Mouse (Mus musculus): ENCODE results near the gene Baz1a. TPM values are rescaled to one million over a fixed set of nuclear protein-coding genes. Genes with fewer than 3 reads are reported as not detected.
A peak's percentile ranks its signal among the peaks of the same experiment; 100 is the strongest.

Baz1a gene
- polyA plus RNA-seq, 1 experiment from 2014 or later = 24.4 TPM

DNA sequence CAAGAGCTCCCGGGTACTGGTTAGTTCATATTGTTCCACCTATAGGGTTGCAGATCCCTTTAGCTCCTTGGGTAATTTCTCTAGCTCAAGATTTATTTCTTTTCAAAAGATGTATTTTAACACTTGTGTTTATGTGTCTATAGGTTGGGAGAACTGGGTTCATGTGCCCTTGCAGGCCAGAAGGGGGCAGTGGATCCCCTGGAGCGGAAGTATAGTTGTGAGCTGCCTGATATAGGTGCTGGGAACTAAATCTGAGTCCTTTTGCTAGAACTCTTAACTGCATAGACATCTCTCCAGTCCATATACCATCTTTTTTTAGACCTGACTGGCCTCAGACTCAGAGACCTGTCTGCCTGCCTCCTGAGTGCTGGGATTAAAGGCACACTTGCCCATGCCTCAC lies 123.7 kb downstream of the Baz1a start:
- DNase-seq (ENCODE audit: low spot score) (no peak), ATAC-seq (ENCODE audit: insufficient read depth, low FRiP score, low TSS enrichment) (no peak)
- WGBS = 100% methylated on average over 2 of the region's 2 CpGs
- no peak overlapping the region for H3K27ac ChIP-seq (ENCODE audit: low read depth, low read length)
- no peaks in the 10 kb centered on the region for H3K9me3 ChIP-seq (ENCODE audit: control insufficient read depth, low read length)
- H3K36me3 ChIP-seq (ENCODE audit: control insufficient read depth, insufficient read depth, low read length) = no peaks in the 10 kb centered on the region
- H3K4me3 ChIP-seq (ENCODE audit: low read depth, low read length) = no peak overlapping the region
- no peaks in the 10 kb centered on the region for H3K27me3 ChIP-seq (ENCODE audit: control insufficient read depth, insufficient read depth, low read length)
- H3K4me2 ChIP-seq (ENCODE audit: low read depth) = no peak overlapping the region
- H3K4me1 ChIP-seq (ENCODE audit: control insufficient read depth, insufficient read depth, low read length) = no peaks in the 10 kb centered on the region
- no peak overlapping the region for H3K9ac ChIP-seq (ENCODE audit: low read length)

GRCm38 (mm10) chr12:54887580-54888127 lies 126.5 kb downstream of the Baz1a start:
- ATAC-seq (ENCODE audit: insufficient read depth, low FRiP score, low TSS enrichment) (no peak), DNase-seq (ENCODE audit: low spot score) (no peak)
- H3K27me3 ChIP-seq (ENCODE audit: control insufficient read depth, insufficient read depth, low read length) = no peaks in the 10 kb centered on the region
- H3K4me3 ChIP-seq (ENCODE audit: low read depth, low read length) = no peak overlapping the region
- H3K27ac ChIP-seq (ENCODE audit: low read depth, low read length) = no peak overlapping the region
- H3K36me3 ChIP-seq (ENCODE audit: control insufficient read depth, insufficient read depth, low read length) = no peaks in the 10 kb centered on the region
- no peaks in the 10 kb centered on the region for H3K9me3 ChIP-seq (ENCODE audit: control insufficient read depth, low read length)
- 78% methylated on average over 4 of the region's 4 CpGs for WGBS
- H3K4me1 ChIP-seq (ENCODE audit: control insufficient read depth, insufficient read depth, low read length) = no peaks in the 10 kb centered on the region
- H3K9ac ChIP-seq (ENCODE audit: low read length) = no peak overlapping the region
- H3K4me2 ChIP-seq (ENCODE audit: low read depth) = no peak overlapping the region

DNA sequence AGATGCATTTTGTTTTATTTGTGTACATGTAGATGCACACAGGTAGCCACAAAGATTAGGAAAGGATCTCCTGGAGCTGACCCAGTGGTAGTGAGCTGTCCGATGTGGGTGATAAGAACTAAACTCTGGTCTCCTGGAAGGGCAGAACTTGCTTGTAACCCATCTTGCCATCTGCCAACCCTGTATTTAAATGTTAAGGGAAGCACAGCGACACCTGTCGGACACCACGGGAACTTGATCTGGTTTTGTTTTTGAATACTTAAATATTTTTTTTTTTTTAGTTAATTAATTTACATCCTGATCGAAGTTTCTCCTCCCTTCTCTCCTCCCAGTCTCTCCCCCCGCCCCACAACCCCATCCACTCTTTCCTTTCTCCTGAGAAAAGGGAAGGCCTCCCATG lies 134.5 kb downstream of the Baz1a start:
- DNase-seq (ENCODE audit: low spot score) (peak; percentile 60), ATAC-seq (ENCODE audit: insufficient read depth, low FRiP score, low TSS enrichment) (no peak)
- Histone ChIP-seq H3K27ac (ENCODE audit: low read depth, low read length) (no peak overlapping the region), H3K36me3 (ENCODE audit: control insufficient read depth, insufficient read depth, low read length) (no peaks in the 10 kb centered on the region), H3K9ac (ENCODE audit: low read length) (no peak overlapping the region), H3K27me3 (ENCODE audit: control insufficient read depth, insufficient read depth, low read length) (no peaks in the 10 kb centered on the region), H3K4me2 (ENCODE audit: low read depth) (no peak overlapping the region), H3K4me1 (ENCODE audit: control insufficient read depth, insufficient read depth, low read length) (no peaks in the 10 kb centered on the region), H3K9me3 (ENCODE audit: control insufficient read depth, low read length) (no peaks in the 10 kb centered on the region), H3K4me3 (ENCODE audit: low read depth, low read length) (no peak overlapping the region)
- 18% methylated on average over 6 of the region's 6 CpGs for WGBS

DNA sequence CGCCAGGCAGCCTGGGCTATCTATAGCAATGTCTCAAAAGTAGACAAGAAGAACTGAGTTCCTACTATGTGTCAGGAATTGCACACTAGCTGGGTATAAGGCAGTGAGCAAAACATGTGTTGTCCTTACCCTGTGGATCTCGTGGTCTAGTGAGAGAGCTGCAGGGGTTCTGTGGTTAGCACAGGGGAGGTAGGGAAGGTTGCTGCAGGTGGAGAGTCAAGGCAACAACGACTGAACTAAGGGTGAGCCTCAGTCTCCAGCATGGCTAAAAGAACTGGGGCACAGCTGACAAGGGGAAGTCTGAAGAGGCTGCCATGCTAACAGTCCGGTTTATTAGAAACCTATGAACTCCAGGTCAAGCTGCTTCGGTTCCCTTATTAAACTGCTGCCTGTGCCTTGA lies 134.9 kb downstream of the Baz1a start:
- 78% methylated on average over 5 of the region's 5 CpGs for WGBS
- no peak for DNase-seq (ENCODE audit: low spot score)
- Histone ChIP-seq H3K27me3 (ENCODE audit: control insufficient read depth, insufficient read depth, low read length) (no peaks in the 10 kb centered on the region), H3K9ac (ENCODE audit: low read length) (no peak overlapping the region), H3K27ac (ENCODE audit: low read depth, low read length) (no peak overlapping the region), H3K9me3 (ENCODE audit: control insufficient read depth, low read length) (no peaks in the 10 kb centered on the region), H3K4me3 (ENCODE audit: low read depth, low read length) (no peak overlapping the region), H3K4me2 (ENCODE audit: low read depth) (no peak overlapping the region), H3K4me1 (ENCODE audit: control insufficient read depth, insufficient read depth, low read length) (no peaks in the 10 kb centered on the region), H3K36me3 (ENCODE audit: control insufficient read depth, insufficient read depth, low read length) (no peaks in the 10 kb centered on the region)
- ATAC-seq (ENCODE audit: insufficient read depth, low FRiP score, low TSS enrichment) = no peak

- no peak overlapping the region for H3K27ac ChIP-seq (ENCODE audit: low read depth, low read length)
- no peaks in the 10 kb centered on the region for H3K27me3 ChIP-seq (ENCODE audit: control insufficient read depth, insufficient read depth, low read length)
- H3K4me2 ChIP-seq (ENCODE audit: low read depth) = no peak overlapping the region
- no peak overlapping the region for H3K4me3 ChIP-seq (ENCODE audit: low read depth, low read length)
- H3K9ac ChIP-seq (ENCODE audit: low read length) = no peak overlapping the region
- 81% methylated on average over 1 of the region's 1 CpGs for WGBS
- no peak for ATAC-seq (ENCODE audit: insufficient read depth, low FRiP score, low TSS enrichment)
- DNase-seq (ENCODE audit: low spot score) = no peak
- H3K36me3 ChIP-seq (ENCODE audit: control insufficient read depth, insufficient read depth, low read length) = no peaks in the 10 kb centered on the region
- H3K4me1 ChIP-seq (ENCODE audit: control insufficient read depth, insufficient read depth, low read length) = no peaks in the 10 kb centered on the region
- H3K9me3 ChIP-seq (ENCODE audit: control insufficient read depth, low read length) = no peaks in the 10 kb centered on the region
These were observed 136.3 kb downstream of the Baz1a start for GRCm38 (mm10) chr12:54877875-54878274.

- no peak for DNase-seq (ENCODE audit: low spot score)
- WGBS = 47% methylated on average over 5 of the region's 5 CpGs
- H3K4me2 ChIP-seq (ENCODE audit: low read depth) = no peak overlapping the region
These were observed 137.3 kb downstream of the Baz1a start for GRCm38 (mm10) chr12:54876879-54877278.

GRCm38 (mm10) chr12:54874711-54875110 lies 139.4 kb downstream of the Baz1a start:
- Histone ChIP-seq H3K4me3 (ENCODE audit: low read depth, low read length) (no peak overlapping the region), H3K4me2 (ENCODE audit: low read depth) (no peak overlapping the region), H3K36me3 (ENCODE audit: control insufficient read depth, insufficient read depth, low read length) (no peaks in the 10 kb centered on the region), H3K4me1 (ENCODE audit: control insufficient read depth, insufficient read depth, low read length) (no peaks in the 10 kb centered on the region), H3K9me3 (ENCODE audit: control insufficient read depth, low read length) (no peaks in the 10 kb centered on the region), H3K27ac (ENCODE audit: low read depth, low read length) (no peak overlapping the region), H3K9ac (ENCODE audit: low read length) (no peak overlapping the region), H3K27me3 (ENCODE audit: control insufficient read depth, insufficient read depth, low read length) (no peaks in the 10 kb centered on the region)
- DNase-seq (ENCODE audit: low spot score) (no peak), ATAC-seq (ENCODE audit: insufficient read depth, low FRiP score, low TSS enrichment) (no peak)
- 79% methylated on average over 6 of the region's 6 CpGs for WGBS

More at GRCm38 (mm10) chr12:54876879-54877278, 137.3 kb downstream of the Baz1a start:
- Histone ChIP-seq H3K27ac (ENCODE audit: low read depth, low read length) (no peak overlapping the region), H3K27me3 (ENCODE audit: control insufficient read depth, insufficient read depth, low read length) (no peaks in the 10 kb centered on the region), H3K36me3 (ENCODE audit: control insufficient read depth, insufficient read depth, low read length) (no peaks in the 10 kb centered on the region), H3K9ac (ENCODE audit: low read length) (no peak overlapping the region), H3K4me3 (ENCODE audit: low read depth, low read length) (no peak overlapping the region), H3K4me1 (ENCODE audit: control insufficient read depth, insufficient read depth, low read length) (no peaks in the 10 kb centered on the region), H3K9me3 (ENCODE audit: control insufficient read depth, low read length) (no peaks in the 10 kb centered on the region)
- ATAC-seq (ENCODE audit: insufficient read depth, low FRiP score, low TSS enrichment) = no peak

GRCm38 (mm10) chr12:54862606-54863535 lies 151.3 kb downstream of the Baz1a start, which contains the start of gene Cfl2:
Gene Cfl2, minus strand, starts transcription at chr12:54862877.
- under 1% methylated on average over 71 of the region's 82 CpGs for WGBS
- Histone ChIP-seq H3K27ac (ENCODE audit: low read depth, low read length) (peak within 1 kb of the TSS; percentile 96), H3K9me3 (ENCODE audit: control insufficient read depth, low read length) (no peaks in the 10 kb centered on the region), H3K4me2 (ENCODE audit: low read depth) (peak within 1 kb of the TSS; percentile 50), H3K36me3 (ENCODE audit: control insufficient read depth, insufficient read depth, low read length) (peaks cover 1% of the 10 kb centered on the region), H3K9ac (ENCODE audit: low read length) (peak within 1 kb of the TSS; percentile 98), H3K27me3 (ENCODE audit: control insufficient read depth, insufficient read depth, low read length) (no peaks in the 10 kb centered on the region), H3K4me3 (ENCODE audit: low read depth, low read length) (peak within 1 kb of the TSS; percentile 94), H3K4me1 (ENCODE audit: control insufficient read depth, insufficient read depth, low read length) (no peaks in the 10 kb centered on the region)
- DNase-seq (ENCODE audit: low spot score) (peak; percentile 92), ATAC-seq (ENCODE audit: insufficient read depth, low FRiP score, low TSS enrichment) (peak; percentile 95)
